Mouse (Mus musculus) MEL (cell line): ENCODE measurements at regions not wholly inside any gene's neighbourhood (a gene's known extent, or its start where the extent isn't known, plus 50 kb on each side); places are given as distances from the start of the nearest gene placed in this dataset.

Source experiments
- DNase-seq: peaks from one replicate; pipeline ENCODE4 v3.0.0; 2011; ENCODE audit warnings: low read depth, low spot score
- H3K27ac ChIP-seq: 2 replicates; pipeline ENCODE4 v1.5.1; 2012; ENCODE audit warnings: low read depth, mild to moderate bottlenecking, control low read depth, low read length, moderate library complexity; ENCODE audit not compliant: control insufficient read depth
- H3K27me3 ChIP-seq, 2 experiments: fragments of 150-350 bp in 1 of 2; sonication (generic) in 1 of 2; 2 replicates each; pipeline ENCODE4 v1.6.1; 2012; ENCODE audit warnings: low read length in 2 of 2, mild to moderate bottlenecking in 2 of 2, improper control_type of control experiment in 1 of 2, moderate library complexity in 1 of 2; ENCODE audit not compliant: insufficient read depth in 2 of 2, control insufficient read depth in 1 of 2
- H3K36me3 ChIP-seq, 2 experiments: 2 replicates each; pipeline ENCODE4 v1.6.1; 2012 to 2014; ENCODE audit warnings: low read length in 2 of 2, improper control_type of control experiment in 1 of 2, inconsistent platforms in 1 of 2, mild to moderate bottlenecking in 1 of 2; ENCODE audit not compliant: insufficient read depth in 2 of 2, control insufficient read depth in 1 of 2
- H3K4me1 ChIP-seq, 2 experiments: fragments of 150-350 bp in 1 of 2; sonication (generic) in 1 of 2; 2 replicates each; pipeline ENCODE4 v1.6.1; 2012; ENCODE audit warnings: low read length in 2 of 2, improper control_type of control experiment in 1 of 2, mild to moderate bottlenecking in 1 of 2; ENCODE audit not compliant: insufficient read depth in 2 of 2, control insufficient read depth in 1 of 2
- H3K4me3 ChIP-seq, 2 experiments: fragments of 150-350 bp in 1 of 2; sonication (generic) in 1 of 2; 2 replicates each; pipeline ENCODE4 v1.5.1; 2012; ENCODE audit warnings: low read depth in 2 of 2, low read length in 2 of 2, mild to moderate bottlenecking in 2 of 2, moderate library complexity in 2 of 2, control low read depth in 1 of 2, improper control_type of control experiment in 1 of 2; ENCODE audit not compliant: control insufficient read depth in 1 of 2, insufficient read depth in 1 of 2
- H3K79me2 ChIP-seq: 2 replicates; pipeline ENCODE4 v1.6.1; 2012; ENCODE audit warnings: mild to moderate bottlenecking, low read length, moderate library complexity; ENCODE audit not compliant: control insufficient read depth, poor library complexity, insufficient read depth
- H3K9ac ChIP-seq: 2 replicates; pipeline ENCODE4 v1.6.1; 2012; ENCODE audit warnings: low read depth, mild to moderate bottlenecking, control low read depth, low read length, moderate library complexity; ENCODE audit not compliant: control insufficient read depth, poor library complexity, severe bottlenecking
- H3K9me3 ChIP-seq: fragments of 150-350 bp; sonication (generic); replicated peaks from 2 replicates; pipeline ENCODE4 v1.6.1; 2012; ENCODE audit warnings: mild to moderate bottlenecking, low read length, improper control_type of control experiment, moderate library complexity; ENCODE audit not compliant: insufficient read depth
- CTCF ChIP-seq, 3 experiments: IDR thresholded peaks in 2 of 3; conservative IDR thresholded peaks in 1 of 3; 2 replicates each; pipeline ENCODE4 v1.5.1; 2011 to 2012; ENCODE audit warnings: low read length in 3 of 3, low read depth in 2 of 3, mild to moderate bottlenecking in 2 of 3, improper control_type of control experiment in 1 of 3, inconsistent platforms in 1 of 3, mixed read lengths in 1 of 3, moderate library complexity in 1 of 3; ENCODE audit not compliant: control insufficient read depth in 1 of 3, insufficient read depth in 1 of 3, poor library complexity in 1 of 3, severe bottlenecking in 1 of 3
- E2F4 ChIP-seq: IDR thresholded peaks from 2 replicates; pipeline ENCODE4 v1.6.1; 2011; ENCODE audit warnings: low read depth, low read length, improper control_type of control experiment, borderline replicate concordance
- GABPA ChIP-seq: IDR thresholded peaks from 2 replicates; pipeline ENCODE4 v1.6.1; 2012; ENCODE audit warnings: low read depth, mild to moderate bottlenecking, inconsistent platforms, low read length, improper control_type of control experiment, moderate library complexity
- HCFC1 ChIP-seq: IDR thresholded peaks from 2 replicates; pipeline ENCODE4 v1.6.1; 2012; ENCODE audit warnings: low read depth, mild to moderate bottlenecking, inconsistent platforms, low read length, improper control_type of control experiment, moderate library complexity
- MAFK ChIP-seq: IDR thresholded peaks from 2 replicates; pipeline ENCODE4 v1.6.1; 2011; ENCODE audit warnings: low read depth, mild to moderate bottlenecking, low read length, improper control_type of control experiment, borderline replicate concordance
- MAZ ChIP-seq: IDR thresholded peaks from 2 replicates; pipeline ENCODE4 v1.6.1; 2012; ENCODE audit warnings: low read depth, mild to moderate bottlenecking, inconsistent platforms, low read length, improper control_type of control experiment
- MEF2A ChIP-seq: IDR thresholded peaks from 2 replicates; pipeline ENCODE4 v1.6.1; 2014; ENCODE audit warnings: low read depth, mild to moderate bottlenecking, inconsistent platforms, low read length, improper control_type of control experiment; ENCODE audit not compliant: poor library complexity, insufficient replicate concordance, severe bottlenecking; ENCODE audit errors: extremely low read depth
- MYB ChIP-seq: IDR thresholded peaks from 2 replicates; pipeline ENCODE4 v1.6.1; 2011; ENCODE audit warnings: mild to moderate bottlenecking, low read depth, low read length, improper control_type of control experiment
- NELFE ChIP-seq: IDR thresholded peaks from 2 replicates; pipeline ENCODE4 v1.6.1; 2011; ENCODE audit warnings: low read depth, low read length, improper control_type of control experiment
- NRF1 ChIP-seq: IDR thresholded peaks from 2 replicates; pipeline ENCODE4 v1.6.1; 2014; ENCODE audit warnings: low read depth, mild to moderate bottlenecking, inconsistent platforms, low read length, improper control_type of control experiment, moderate library complexity; ENCODE audit not compliant: poor library complexity, insufficient read depth, severe bottlenecking
- POLR2A ChIP-seq, 2 experiments: IDR thresholded peaks; 2 replicates each; pipeline ENCODE4 v1.6.1; 2011 to 2012; ENCODE audit warnings: low read length in 2 of 2, mild to moderate bottlenecking in 2 of 2, control low read depth in 1 of 2, improper control_type of control experiment in 1 of 2, low read depth in 1 of 2, moderate library complexity in 1 of 2; ENCODE audit not compliant: control insufficient read depth in 1 of 2, insufficient read depth in 1 of 2, poor library complexity in 1 of 2
- POLR2AphosphoS5 ChIP-seq: IDR thresholded peaks from 2 replicates; pipeline ENCODE4 v1.6.1; 2012; ENCODE audit warnings: low read depth, borderline replicate concordance, mild to moderate bottlenecking, inconsistent platforms, low read length, moderate library complexity, mixed read lengths
- RAD21 ChIP-seq: IDR thresholded peaks from 2 replicates; pipeline ENCODE4 v1.6.1; 2011; ENCODE audit warnings: mild to moderate bottlenecking, low read depth, low read length, improper control_type of control experiment
- RCOR1 ChIP-seq: IDR thresholded peaks from 2 replicates; pipeline ENCODE4 v1.6.1; 2012; ENCODE audit warnings: low read depth, mild to moderate bottlenecking, inconsistent platforms, low read length, improper control_type of control experiment
- ZKSCAN1 ChIP-seq: IDR thresholded peaks from 2 replicates; pipeline ENCODE4 v1.6.1; 2012; ENCODE audit warnings: low read depth, mild to moderate bottlenecking, inconsistent platforms, low read length, improper control_type of control experiment, moderate library complexity
- ZNF384 ChIP-seq: IDR thresholded peaks from 2 replicates; pipeline ENCODE4 v1.6.1; 2012; ENCODE audit warnings: low read depth, mild to moderate bottlenecking, inconsistent platforms, low read length, improper control_type of control experiment

GRCm38 (mm10) chr13:44650052-44650451 lies 79.2 kb upstream of the Jarid2 start:
- TF ChIP-seq GABPA (no peak), MAZ (no peak), HCFC1 (no peak), NELFE (no peak)
- DNase-seq: no peak
- Histone ChIP-seq H3K27ac (no peak overlapping the region), H3K4me3 (no peak overlapping the region), H3K9me3 (no peaks in the 10 kb centered on the region), H3K4me1 (no peaks in the 10 kb centered on the region), H3K27me3 (no peaks in the 10 kb centered on the region), H3K9ac (no peak overlapping the region), H3K79me2 (no peaks in the 10 kb centered on the region), H3K36me3 (no peaks in the 10 kb centered on the region)

GRCm38 (mm10) chr13:44651259-44652238 lies 77.7 kb upstream of the Jarid2 start:
- no peaks in the 10 kb centered on the region for H3K9me3 ChIP-seq
- no peak for TF ChIP-seq RAD21
- TF ChIP-seq MAFK: no peak
- peak; percentile 21; the same call in 1 of the 2 replicates for TF ChIP-seq ZNF384
- no peak for TF ChIP-seq MYB
- no peak for TF ChIP-seq NRF1
- TF ChIP-seq NELFE: no peak
- TF ChIP-seq ZKSCAN1: no peak
- TF ChIP-seq POLR2A (IDR thresholded peaks at IDR 0.05; ENCODE audit: control insufficient read depth in 1 of 2, insufficient read depth in 1 of 2, low read depth in 1 of 2, low read length in 2 of 2, poor library complexity in 1 of 2): no peak
- H3K9ac ChIP-seq: no peak overlapping the region

GRCm38 (mm10) chr13:44657905-44658414 lies 71.3 kb upstream of the Jarid2 start:
- no peak overlapping the region for H3K4me3 ChIP-seq
- DNase-seq: no peak
- no peak overlapping the region for H3K27ac ChIP-seq
- no peaks in the 10 kb centered on the region for H3K79me2 ChIP-seq
- no peak overlapping the region for H3K9ac ChIP-seq
- no peaks in the 10 kb centered on the region for H3K27me3 ChIP-seq
- TF ChIP-seq E2F4: no peak
- no peak for TF ChIP-seq POLR2AphosphoS5
- TF ChIP-seq NRF1: no peak
- no peak for TF ChIP-seq NELFE
- TF ChIP-seq CTCF (IDR thresholded peaks at IDR 0.05 in 2 of 3, conservative IDR thresholded peaks at IDR 0.05 in 1 of 3; ENCODE audit: control insufficient read depth in 1 of 3, insufficient read depth in 1 of 3, low read depth in 2 of 3, low read length in 3 of 3, poor library complexity in 1 of 3, severe bottlenecking in 1 of 3): no peak
- no peak for TF ChIP-seq RCOR1
- TF ChIP-seq MEF2A: no peak
- no peaks in the 10 kb centered on the region for H3K9me3 ChIP-seq
- peaks cover 0 to 8% of the 10 kb centered on the region in 2 experiments; a peak in 2 of 4 replicates for H3K36me3 ChIP-seq
- H3K4me1 ChIP-seq: peaks cover 10 to 20% of the 10 kb centered on the region in 2 experiments

More at GRCm38 (mm10) chr13:44651259-44652238, 77.7 kb upstream of the Jarid2 start:
- no peak overlapping the region for H3K27ac ChIP-seq
- no peaks in the 10 kb centered on the region for H3K79me2 ChIP-seq
- no peaks in the 10 kb centered on the region for H3K27me3 ChIP-seq
- H3K4me1 ChIP-seq: no peaks in the 10 kb centered on the region
- H3K36me3 ChIP-seq: no peaks in the 10 kb centered on the region
- no peak for DNase-seq
- H3K4me3 ChIP-seq: no peak overlapping the region
